Mouse (Mus musculus) B cell, adult 2 months (primary cell): ENCODE data around the gene Kitl.

Source experiments
- DNase-seq, 2 experiments: peaks; one replicate each; pipeline ENCODE4 v3.0.0; 2022

The Kitl gene

DNA sequence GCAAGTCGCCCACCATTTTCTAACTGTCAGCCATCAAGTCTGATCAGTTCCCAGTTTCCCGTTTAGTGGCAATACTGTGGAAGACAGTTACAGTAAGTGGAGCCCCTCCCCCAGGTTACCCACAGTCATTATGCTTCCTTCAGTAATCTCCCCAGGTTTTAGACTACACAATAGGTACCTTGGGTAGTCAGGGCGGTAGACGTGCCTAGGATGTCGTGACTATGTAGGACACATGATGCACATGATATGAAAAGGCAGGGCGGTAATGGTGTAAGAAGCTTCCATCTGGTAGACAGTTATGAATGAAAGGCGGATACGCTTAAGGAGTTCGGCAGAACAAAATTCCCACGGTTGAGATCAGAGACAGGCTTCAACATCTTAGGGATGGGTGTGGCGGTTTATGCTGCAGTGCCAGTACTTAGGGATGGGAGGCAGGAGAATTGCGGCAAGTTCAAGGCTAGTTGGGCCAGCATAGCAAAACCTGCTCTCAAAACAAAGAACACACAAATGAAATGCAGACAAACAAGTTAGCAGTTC is 15.6 kb downstream of the Kitl start:
- DNase-seq = no peak

DNA sequence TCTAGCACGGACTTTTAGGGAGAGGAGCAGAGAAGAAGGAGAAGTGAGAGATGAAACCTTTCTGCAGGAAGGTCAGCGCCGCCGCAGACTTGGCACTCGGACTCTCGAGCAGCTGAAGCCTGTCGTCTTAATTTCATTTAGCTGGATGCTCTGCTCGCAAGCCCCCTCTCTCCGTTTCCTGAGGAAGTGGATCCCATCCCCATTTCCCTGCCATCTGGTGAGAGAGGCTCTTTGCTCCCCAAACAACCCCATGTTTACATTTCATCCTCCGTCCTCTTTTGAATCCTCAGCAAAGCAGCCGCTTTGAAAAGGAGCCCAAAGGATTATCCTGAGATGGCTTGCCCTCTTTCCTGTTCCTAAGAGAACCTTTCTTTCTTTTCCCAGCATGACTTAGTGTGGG is 16.2 kb downstream of the Kitl start:
- no peak for DNase-seq

DNA sequence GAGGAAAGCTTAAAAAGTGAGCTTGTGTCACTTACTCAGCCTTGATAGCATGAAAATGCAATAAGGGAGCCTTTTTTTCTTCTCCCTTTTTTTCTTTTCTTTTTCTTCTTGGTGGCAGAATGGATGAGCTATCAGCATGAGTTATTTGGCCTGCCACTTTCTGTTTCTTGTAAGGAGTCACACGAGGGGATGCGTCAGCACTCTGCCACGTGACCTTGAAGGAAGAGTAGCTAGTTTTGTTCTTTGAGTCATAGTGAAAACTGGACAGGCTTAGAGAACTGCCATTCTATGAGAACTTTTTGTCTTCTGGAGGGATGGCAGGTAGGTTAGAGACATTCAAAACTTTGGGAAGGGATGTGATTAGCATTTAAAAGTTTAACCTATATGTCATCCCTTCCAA is 17.1 kb downstream of the Kitl start:
- DNase-seq = no peak

DNA sequence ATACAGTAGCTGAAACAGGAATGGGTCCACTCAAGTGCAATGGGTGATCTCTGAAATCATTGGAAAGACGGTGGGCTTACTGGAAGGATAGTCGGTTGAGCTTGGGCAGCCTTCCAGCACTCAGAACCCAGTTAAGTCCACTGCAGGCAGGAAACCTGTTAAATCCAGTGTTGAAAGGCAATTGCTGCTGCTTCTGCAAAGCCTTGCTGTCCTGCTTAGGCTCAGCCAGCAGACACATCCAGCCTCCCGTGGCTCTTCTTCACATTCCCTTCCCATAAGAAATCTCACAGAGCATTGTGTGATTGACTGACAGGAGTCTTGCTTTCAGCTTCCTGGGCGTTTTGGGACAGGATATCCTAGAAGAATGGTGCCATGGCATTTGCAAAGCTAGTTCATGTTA is 20.6 kb downstream of the Kitl start:
- no peak for DNase-seq

DNA sequence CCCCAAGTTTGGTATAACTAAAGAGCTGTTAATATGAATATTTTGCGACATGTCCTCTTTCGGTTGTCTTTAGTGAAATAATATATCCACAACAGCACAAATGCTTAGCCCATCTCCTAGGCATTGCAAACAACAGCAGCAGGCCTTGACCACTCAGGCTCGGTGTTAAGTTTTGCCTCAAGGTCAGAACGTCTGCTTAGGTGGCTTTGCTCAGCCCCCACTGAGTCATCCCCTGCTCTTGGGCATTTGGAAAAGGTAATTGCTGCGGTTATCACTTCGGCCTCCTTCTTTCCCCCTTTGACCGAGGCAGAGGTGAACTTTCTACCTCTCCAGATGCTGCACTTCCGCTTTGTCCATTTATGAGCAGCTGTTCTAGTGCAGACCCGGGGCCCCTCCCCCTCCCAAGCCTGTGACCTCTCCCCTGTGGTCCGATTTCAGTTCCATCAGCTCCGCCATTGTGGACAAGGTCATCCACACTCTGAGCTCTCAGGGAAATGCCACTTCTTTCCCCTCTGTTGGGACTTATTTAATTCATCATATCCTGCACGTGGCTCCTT is 23.0 kb downstream of the Kitl start:
- DNase-seq = no peak

DNA sequence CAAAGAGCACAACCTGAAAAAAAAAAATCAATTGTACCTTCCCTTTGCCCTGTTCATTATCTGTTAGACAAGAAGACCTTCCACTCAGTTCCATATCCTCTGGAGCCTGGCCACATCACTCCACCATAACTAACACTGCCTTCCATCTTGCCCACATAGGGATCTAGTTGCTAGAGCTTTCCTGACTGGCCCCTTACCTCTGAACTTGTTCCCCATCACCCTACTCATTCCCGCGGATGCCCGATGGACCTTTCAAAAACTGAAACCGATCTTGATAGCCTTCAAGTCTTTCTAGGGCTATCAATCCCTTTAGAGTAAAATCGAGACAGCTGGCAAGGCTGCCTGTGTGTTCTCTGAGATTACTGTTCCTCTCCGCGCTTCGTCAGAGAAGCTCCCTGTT is 23.6 kb downstream of the Kitl start:
- DNase-seq = no peak

DNA sequence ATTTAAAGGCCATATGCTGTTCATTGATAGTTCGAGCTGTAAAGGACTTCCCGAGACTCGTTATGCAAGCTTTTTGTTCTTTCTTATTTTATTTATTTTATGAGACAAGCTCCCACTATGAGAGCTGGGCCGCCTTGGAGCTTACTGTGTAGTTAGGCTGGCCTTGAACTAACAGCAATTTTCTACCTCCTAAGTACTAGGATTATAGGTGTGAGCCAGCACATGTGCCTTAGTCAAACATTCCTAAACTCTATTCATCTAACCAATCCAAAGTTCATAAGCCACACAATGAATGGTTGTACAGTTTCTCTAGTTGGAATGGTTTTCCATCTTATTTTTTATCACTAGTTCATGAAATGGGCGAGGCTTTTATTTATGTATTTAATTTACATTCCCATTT is 28.3 kb downstream of the Kitl start:
- no peak for DNase-seq

DNA sequence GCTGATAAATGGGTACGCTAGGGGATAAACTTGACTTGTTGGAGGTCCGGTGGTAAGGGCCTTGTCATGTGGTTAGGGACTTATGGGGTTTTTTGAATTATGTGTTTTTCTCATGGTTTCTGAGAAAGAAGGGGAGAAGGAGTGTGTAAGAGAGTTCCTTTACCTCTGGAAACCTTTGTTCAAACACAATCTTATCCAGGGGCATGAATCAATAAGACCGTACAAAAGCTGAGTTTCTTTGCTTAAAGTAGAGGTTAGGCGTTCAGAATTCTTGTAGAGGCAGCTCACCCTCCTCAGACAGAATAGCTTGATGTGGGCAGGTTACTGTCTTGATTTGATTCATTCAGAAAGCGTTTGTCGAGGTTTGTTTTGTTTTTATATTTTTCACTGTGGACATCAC is 28.7 kb downstream of the Kitl start:
- no peak for DNase-seq

DNA sequence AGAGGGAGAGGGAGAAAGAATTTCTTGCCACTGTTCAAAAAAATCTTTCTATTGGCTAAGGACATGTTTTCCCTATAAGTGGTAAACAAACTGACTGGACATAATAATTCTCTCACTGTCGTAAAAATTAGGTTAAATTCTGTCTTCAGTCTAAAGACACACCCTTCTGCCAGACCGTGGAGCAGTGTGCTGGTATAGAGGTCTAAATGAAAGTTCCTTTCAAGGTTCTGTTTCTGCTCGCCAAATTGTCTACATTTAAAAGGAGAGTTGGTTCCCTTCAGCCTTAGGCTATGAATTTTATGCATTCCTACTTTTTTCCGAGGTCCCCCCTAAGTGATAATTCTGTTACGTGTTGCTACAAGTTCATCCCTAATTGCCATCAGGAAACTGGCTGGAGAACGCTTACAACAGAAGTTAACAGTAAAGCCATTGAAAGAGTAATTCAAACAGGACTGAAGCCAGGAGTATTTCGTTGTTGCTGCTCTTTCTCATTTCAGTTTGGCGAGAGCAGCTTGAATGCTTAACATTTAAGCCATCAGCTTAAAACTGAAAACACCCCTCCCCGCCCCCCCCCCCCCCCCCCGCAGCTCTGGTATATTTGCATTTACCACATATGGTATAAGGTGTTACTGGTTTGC is 35.8 kb downstream of the Kitl start:
- no peak for DNase-seq

DNA sequence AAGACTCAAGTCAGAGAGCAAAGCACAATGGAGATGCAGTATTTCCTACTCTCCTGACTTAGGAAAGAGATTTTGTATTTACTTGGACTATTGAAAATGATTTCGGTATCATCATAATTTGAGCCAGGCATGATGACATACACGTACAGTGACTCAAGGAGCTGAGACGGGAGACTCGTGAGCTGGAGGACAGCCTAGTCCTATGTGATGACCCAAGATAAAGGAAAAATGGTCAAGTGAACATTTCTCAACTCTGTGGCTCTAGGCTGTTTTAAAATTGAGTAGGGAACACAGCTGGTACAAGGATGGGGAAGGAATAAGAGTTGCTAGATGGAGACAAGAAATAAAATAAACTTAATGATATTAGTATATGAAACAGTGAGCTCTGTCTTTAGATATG is 37.0 kb downstream of the Kitl start:
- DNase-seq = no peak

DNA sequence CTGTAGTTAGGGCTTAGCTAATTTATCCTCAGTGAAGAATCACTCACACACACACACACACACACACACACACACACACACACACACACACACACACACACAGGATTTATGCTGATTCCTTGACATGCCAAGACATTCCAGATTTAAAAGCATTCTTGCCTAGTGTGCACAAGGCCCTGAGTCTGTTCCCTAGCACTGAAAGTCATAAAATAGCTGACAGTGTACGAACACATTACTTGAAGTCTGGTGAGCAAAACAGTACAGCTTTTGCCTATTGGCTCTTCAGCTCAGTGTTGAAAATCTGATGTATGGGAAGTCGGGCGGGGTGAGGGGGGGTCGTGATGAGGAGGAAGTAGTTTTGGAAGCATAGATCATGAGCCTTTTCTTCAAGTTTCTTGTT is 37.5 kb downstream of the Kitl start:
- no peak for DNase-seq

DNA sequence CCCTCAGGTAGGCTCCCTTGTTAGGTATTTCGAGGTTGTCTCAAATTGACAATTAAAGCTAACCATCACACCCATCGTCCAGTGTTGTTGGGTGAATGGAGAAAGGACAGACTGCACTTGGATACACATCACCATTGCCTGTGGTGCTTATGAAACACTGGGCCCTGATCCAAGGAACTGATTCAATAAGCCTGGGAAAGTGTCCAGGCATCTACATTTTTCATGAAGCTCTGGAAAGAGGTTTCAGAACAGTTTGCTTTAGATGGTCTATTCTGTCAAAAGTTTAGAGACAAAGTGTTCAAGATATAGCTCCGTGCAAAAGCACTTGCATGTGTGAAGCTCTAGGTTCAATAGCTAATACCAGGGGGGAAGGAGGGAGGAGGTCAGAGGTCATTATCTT is 38.6 kb downstream of the Kitl start:
- DNase-seq = no peak

DNA sequence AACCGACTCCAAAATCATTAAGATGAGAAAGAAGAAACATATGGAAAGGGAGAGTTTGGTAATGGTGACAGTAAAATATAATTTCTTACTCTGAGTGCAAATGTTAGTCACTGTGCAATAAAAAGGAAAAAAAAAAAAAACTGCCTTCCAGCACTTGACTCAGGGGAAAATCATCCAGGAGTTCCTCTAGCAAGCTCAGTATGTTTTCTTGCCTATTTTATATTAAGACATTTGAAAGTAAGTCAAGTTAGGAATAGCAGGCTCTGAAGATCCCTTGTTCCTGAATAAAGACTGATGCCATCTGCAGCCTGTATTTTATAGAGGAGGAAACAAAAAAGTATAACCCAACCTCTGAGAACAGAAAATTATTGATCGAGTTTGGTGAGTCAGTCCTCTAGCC is 39.7 kb downstream of the Kitl start:
- DNase-seq = no peak

DNA sequence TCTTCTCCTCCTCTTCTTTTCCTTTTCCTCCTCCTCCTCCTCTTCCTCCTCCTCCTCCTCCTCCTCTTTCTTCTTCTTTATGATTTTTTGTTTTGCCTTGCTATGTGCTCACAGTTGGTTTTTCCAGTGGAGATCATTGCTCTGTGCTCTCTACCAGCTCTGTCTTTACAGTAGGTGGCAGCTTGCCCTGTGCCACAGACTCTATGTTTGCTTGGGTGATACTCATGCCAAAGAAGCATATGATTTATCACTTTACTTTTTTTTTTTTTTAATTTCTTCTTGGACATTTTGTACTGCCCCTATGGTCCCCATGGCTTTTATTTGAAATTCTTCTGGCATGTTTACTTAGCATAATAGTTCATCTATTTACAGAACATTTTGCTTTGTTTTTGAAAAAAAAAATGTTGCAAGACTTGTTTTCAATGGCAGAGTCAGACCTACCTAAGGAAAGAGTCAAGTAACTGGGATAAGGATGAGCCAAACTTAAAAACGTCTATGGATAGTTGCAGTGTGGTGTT is 41.7 kb downstream of the Kitl start:
- no peak for DNase-seq

DNA sequence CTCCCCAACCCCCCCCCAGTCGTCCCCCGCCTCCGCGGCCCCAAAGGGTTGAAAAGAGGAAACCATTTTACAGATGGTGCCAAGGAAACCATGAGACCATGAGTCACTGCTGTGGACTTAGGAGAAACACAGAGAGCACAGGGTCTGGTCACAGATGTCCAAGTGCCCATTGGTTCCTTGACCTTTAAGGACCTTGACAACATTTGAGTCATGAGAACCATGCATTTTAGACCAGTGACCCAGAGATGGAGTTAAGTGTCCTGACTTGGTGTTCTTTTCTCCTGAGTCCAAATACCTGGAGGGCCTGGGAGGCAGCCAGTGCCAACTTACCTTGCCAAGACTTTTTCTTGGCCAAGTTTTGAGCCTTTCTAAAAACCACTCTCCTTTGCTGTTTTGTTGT is 43.9 kb downstream of the Kitl start:
- DNase-seq = no peak

DNA sequence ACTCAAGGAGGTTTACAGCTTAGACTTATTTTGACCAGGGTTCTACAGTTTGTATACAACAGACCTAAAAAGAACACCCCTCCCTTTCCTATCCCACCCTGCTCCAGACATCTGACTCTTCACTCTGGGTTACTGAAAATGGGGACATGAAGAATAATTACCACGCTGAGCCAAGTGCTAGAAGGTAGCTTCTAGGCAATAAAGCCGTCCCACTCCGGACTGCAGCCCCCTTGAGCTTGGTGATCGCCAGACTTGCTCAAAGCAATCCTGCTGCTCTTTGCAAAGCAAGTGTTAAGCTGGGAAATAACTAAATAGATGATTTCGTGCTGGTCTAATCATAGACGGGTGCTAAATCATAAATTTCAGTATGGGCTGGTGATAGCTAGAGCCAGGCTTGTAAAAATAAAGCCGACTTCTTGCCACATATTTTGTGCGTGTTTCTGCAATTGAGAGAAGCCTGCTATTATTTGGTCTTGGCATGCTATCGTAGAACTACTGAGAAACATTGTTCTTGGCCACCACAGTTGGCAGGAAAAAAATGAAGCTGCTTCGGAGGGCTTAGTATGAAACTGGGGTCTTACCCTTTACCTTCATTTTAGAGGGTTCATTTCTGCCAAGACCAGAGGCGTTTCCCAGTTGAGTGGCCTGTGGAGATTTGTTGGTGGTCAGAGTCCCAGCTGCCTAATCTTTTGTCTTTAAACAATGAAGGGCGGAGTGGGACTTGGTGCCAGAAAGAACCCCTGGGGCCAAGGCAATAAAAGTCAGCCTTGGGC is 50.3 kb downstream of the Kitl start:
- DNase-seq = no peak

DNA sequence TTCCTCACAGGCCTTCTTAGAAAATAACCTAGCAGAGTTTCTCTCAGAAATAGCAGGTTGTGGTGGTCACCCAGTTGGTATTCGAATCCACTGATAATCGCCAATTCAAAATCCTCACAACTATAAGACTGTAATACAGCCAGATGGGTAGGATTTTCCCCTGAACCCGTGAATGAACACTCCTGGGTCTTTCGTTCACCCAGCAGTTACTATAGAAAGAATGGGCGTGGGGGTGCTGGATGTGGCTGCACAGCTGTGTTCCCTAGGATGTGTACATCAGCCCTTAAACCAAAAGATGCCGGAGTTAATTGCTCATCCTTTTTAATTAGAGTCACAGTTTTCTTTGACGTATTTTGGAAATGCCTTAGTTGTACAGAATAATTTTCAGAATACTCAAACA is 50.9 kb downstream of the Kitl start:
- DNase-seq = no peak

DNA sequence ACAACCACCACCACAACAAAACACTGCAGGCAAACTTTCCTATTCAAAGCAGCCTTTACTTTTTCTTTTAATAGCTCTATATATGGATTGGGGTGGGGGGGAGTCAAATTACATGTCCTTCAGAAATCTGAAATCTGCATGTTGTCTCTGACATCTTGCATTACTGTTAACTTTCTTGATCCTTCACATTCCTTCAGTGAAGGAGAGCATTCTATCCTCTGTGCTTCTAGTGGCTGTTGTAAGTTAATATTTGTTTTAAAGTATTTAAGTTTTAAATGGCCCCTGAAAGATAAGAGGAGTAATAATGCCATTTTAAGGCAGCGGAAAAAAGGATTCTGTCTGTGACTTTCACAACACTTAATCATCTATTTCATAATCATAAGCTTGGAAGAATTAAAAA is 57.2 kb downstream of the Kitl start:
- no peak for DNase-seq

DNA sequence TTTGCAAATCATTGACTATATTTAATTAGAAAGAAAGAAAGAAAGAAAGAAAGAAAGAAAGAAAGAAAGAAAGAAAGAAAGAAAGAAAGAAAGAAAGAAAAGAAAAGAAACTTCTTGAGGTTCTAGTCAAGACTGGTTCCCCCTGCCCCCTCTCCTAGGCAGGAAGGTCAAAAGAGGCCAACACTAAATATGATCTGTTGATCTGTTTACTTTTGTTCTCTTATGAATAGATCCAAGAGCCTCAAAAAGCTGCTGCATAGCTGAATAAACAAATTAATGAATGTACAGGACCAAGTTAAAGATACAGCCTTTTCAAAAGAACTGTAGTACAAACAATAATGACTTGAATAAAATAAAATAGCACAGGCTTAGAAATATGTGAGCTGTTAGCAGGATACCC is 57.7 kb downstream of the Kitl start:
- DNase-seq = no peak

DNA sequence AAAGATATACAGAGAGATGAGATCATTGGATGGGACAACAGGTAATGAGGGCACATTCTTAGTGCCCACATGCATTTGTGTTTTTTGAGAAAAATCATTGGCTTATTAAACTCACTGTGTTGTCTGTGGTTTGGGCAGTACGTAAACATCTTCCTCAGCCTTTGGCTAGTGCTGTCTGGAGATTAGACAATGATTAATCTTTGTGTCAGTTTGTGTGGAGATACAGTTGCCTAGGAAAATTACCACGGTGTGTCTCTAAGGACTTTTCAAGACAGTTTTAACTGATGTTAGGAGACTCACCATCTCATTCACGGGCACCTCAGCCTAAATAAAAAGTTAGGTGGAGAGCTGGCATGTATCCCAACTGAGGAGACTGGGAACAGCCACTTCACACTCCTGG is 85.7 kb downstream of the Kitl start:
- DNase-seq = no peak

DNA sequence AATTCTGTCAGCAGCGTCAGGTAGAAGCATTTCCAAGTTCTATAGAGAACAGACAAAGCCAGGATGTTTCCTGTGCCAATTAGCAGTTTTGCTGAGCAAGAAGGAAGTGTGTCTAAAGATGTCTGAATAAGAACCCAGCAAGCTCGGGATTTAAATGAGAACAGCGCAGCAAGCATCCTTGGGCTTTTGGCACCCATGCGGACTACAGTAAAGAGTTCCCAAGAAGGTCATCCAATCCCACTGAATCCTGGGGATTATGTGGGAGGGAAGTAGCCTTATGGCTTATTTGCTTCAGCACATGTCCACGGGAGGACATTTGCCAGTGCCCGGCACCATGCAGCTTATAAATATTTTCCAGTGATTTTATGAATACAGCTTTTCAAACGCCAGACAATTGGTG is 95.8 kb downstream of the Kitl start:
- no peak for DNase-seq

DNA sequence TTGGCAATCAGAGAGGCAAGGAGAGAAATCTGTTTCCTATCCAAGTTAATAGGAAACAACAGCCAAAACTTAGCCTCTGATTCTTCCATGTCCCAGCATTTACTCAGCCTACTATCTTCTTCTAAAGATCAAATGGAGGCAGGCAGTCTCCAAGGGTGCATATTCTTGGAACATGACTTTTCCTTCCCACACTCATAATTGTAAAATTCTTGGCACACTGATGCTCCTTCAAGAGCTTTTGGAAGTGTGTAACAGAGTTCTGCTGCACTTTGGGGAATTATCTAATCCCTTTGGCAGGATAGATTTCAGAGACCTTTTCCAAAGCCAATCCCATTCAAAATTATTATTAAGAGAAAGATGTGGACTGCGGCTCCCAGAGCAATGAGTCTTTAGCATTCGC is 100.1 kb downstream of the Kitl start:
- no peak for DNase-seq

DNA sequence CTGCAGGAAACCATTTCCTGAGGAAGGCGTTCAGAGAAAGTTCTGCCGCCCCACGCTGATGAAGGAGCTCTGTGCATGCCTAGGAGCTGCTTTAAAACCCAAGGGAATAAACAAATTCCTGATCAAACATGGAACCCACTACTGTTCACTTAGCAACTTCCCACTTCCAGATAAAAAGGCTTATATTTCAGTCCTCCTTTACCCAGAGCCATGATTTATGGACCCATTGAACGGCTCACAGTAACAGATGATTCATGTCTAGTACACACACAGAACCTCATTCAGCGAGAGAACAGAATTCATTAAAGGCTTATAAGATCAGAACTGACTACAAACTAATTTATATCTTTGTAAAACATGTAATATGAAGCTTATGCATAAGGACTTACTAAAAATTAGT is 109.0 kb downstream of the Kitl start:
- DNase-seq = no peak
